Mouse (Mus musculus) mouse embryonic stem cell (cell line): ENCODE results near the gene Nat8f4.

Experiments used
- in situ Hi-C, 2 experiments: fragments of 300-500 bp; cut with MboI; formaldehyde crosslinking; loops; 1 replicate in 1 of 2; 3 replicates in 1 of 2; pipeline ENCODE4 v1.14.3; 2019 to 2020; ENCODE audit warnings: low sequenced_read_pairs in 2 of 2, low pct_unique_long_range_greater_than_20kb in 1 of 2, mixed read lengths in 1 of 2; ENCODE audit not compliant: unreplicated experiment in 1 of 2

The Nat8f4 gene

DNA sequence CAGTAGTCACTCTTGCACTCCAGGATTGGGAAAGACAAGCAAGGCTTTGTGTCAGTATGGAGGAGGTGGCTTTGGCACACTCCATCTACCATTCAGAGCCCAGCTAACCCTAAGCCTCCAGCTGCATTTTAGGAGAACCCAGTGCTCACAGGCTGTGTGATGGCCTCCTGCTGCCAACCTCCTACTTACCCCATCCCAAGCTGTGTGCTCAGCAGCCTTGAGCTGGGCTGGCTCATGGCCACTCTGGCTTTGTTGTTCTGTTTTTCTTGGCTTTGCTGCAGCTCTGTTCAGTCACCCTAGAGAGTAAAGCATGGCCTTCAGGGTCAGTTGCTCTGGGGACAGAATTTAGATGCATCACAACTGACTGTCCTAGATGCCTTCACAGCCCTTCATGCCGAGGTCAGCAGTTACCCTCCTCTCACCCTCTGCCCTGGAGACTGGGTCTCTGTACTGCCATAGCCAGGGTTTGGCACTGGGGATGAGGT, 48.4 kb downstream of the Nat8f4 start:
- in situ Hi-C loops, result no loop called here

DNA sequence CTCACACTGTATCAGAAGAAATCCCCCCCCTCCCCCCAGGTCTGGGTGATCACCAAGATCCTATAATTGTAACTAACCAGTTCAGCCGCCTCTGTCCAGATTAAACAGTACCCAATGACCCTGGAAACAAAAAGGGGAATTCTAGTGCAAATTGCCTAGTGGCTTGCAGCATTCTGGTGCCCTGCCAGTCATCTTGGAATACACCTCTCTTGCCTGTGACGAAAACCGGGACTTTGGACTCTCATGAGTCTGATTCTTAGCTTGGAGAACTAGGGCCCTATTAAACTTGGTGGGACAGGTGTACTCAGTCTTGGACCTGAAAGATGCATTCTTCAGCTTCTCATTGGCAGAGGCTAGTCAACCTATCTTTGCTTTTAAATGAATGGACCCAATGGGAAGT, 51.2 kb downstream of the Nat8f4 start:
- in situ Hi-C loops, result no loop called here

DNA sequence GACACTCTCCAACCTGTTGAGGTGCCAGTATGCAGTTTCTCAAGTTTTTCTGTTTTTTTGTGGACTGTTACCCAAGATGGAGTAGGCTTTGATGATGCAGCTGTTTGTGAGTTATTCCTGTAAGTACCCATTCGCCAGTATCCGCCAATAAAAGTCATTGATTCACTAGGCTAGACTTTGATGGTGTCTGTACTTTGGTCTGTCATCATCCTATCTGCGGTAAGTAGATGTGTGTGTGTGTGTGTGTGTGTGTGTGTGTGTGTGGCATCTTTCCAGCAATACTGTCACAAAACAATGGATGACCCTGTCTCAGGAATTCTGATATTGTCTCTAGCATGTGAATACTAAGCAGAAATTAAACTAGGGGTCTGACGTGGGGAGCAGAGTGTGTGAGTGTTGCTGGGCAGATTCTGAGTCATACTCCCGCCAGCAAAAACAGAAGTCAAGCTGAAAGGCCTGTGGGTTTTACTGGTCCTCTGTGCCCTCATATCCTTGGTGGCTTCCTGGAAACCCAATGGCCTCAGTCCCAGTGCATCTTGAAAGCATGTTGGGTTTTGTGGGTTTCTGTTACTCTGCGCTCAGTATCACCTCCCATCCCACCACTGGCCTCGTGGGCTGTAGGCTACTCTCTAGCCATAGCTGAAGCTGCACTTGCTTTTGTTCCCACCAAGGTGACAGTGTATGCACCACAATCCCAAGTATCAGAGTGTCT, 53.5 kb downstream of the Nat8f4 start:
- in situ Hi-C loops, result no loop called here

DNA sequence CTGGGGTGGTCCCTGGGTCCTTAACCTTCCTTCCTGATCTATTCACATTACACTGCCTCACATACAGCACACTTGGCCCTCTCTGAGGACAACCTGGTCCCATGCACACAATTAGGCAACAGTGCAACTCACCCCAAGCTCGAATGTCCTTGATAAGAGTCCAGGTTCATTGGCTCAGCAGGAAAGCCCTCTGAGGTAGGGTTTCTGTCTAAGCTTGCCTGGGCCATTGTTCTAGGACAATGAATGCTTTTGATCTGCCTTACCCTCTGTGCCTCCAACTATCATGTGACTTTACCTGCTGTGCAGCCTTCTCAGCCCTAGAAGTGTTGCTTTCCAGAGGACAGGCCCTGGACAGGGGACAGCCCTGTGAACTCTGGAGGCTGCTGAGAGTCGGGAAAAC, 55.4 kb downstream of the Nat8f4 start:
- in situ Hi-C loops, result loop anchor here in 1 of 2 experiments (5.0 kb wide), 1 partner anchor 53 kb away; the partner anchor contains the start of gene Nat8f4
